Mouse (Mus musculus) brain, embryonic 14.5 days (tissue): ENCODE measurements around the gene Higd2a.

Source experiments
- CTCF ChIP-seq: fragments of 200-500 bp; IDR thresholded peaks from 2 replicates; pipeline ENCODE4 v1.5.1; 2012; ENCODE audit warnings: inconsistent platforms, mild to moderate bottlenecking, moderate library complexity, borderline replicate concordance; ENCODE audit not compliant: insufficient read depth, insufficient read length; ENCODE audit errors: extremely low read depth
- POLR2A ChIP-seq: fragments of 200-500 bp; IDR thresholded peaks from 2 replicates; pipeline ENCODE4 v1.6.1; 2012; ENCODE audit warnings: mild to moderate bottlenecking, inconsistent platforms, borderline replicate concordance; ENCODE audit not compliant: poor library complexity, insufficient read depth, insufficient read length, severe bottlenecking; ENCODE audit errors: extremely low read depth

GRCm38 (mm10) chr13:54562562-54562961 is 27.4 kb upstream of the Higd2a start:
- TF ChIP-seq POLR2A (no peak), CTCF (no peak)
